Mouse (Mus musculus) liver, postnatal 0 days (tissue): ENCODE data around the gene Tradd. TPM values are rescaled to one million over a fixed set of nuclear protein-coding genes. Genes with fewer than 3 reads are reported as not detected.

Experiments
- ATAC-seq: fragments of 200-750 bp; cut with Nextera tagmentation; 2 replicates; pipeline ENCODE4 v1.8.0; 2017; ENCODE audit warnings: mild to moderate bottlenecking, moderate library complexity
- DNase-seq: peaks from one replicate; pipeline ENCODE4 v3.0.0-alpha.2; 2016
- H3K27ac ChIP-seq: fragments of 300-500 bp; sonication (generic); 2 replicates; pipeline ENCODE4 v1.5.1; 2014; ENCODE audit warnings: antibody characterized with exemption, moderate library complexity, mild to moderate bottlenecking, low read depth
- H3K27me3 ChIP-seq: fragments of 300-500 bp; sonication (generic); 2 replicates; pipeline ENCODE4 v1.6.1; 2014; ENCODE audit warnings: low read length, control low read depth, mixed read lengths; ENCODE audit not compliant: insufficient read depth
- H3K36me3 ChIP-seq: fragments of 300-500 bp; sonication (generic); replicated peaks from 2 replicates; pipeline ENCODE4 v1.6.1; 2014; ENCODE audit warnings: mild to moderate bottlenecking, control low read depth, low read length, moderate library complexity, mixed read lengths; ENCODE audit not compliant: insufficient read depth
- H3K4me1 ChIP-seq: fragments of 300-500 bp; sonication (generic); 2 replicates; pipeline ENCODE4 v1.6.1; 2014; ENCODE audit warnings: antibody characterized with exemption, mild to moderate bottlenecking, control low read depth; ENCODE audit not compliant: insufficient read depth
- H3K4me2 ChIP-seq: fragments of 300-500 bp; sonication (generic); 2 replicates; pipeline ENCODE4 v1.6.1; 2014; ENCODE audit warnings: low read depth, mild to moderate bottlenecking, low read length, moderate library complexity, mixed read lengths
- H3K4me3 ChIP-seq: fragments of 300-500 bp; sonication (generic); 2 replicates; pipeline ENCODE4 v1.5.1; 2014; ENCODE audit warnings: low read depth, low read length
- H3K9ac ChIP-seq: fragments of 300-500 bp; sonication (generic); replicated peaks from 2 replicates; pipeline ENCODE4 v1.6.1; 2014; ENCODE audit warnings: mild to moderate bottlenecking, moderate library complexity
- H3K9me3 ChIP-seq: fragments of 300-500 bp; sonication (generic); 2 replicates; pipeline ENCODE4 v1.6.1; 2016; ENCODE audit warnings: mild to moderate bottlenecking, control low read depth, low read length, mixed read lengths
- CTCF ChIP-seq: sonication (generic); IDR thresholded peaks from 2 replicates; pipeline ENCODE4 v1.5.1; 2016; ENCODE audit warnings: antibody characterized with exemption, low read depth
- EP300 ChIP-seq: IDR thresholded peaks from 2 replicates; pipeline ENCODE4 v1.6.1; 2016; ENCODE audit warnings: antibody characterized with exemption, low read depth, mild to moderate bottlenecking
- WGBS: fragments of 180-500 bp; shearing (Covaris S2); extraction: QIAGEN DNeasy Blood & Tissue Kit; methylation state at CpG from one replicate; pipeline ENCODE4 v1.1.7; 2014; ENCODE audit not compliant: insufficient replicate concordance; 5-methylcytosine and 5-hydroxymethylcytosine counted together
- polyA plus RNA-seq: library from polyadenylated mRNA; unstranded; fragments of >200 nt; fragmentation: Nextera tagmentation; extraction: Ambion mirVana; gene quantifications from 2 replicates; pipeline ENCODE4 v1.2.1, GENCODE M21; 2015

Tradd gene
- polyA plus RNA-seq, result 14.3 and 15.1 TPM in 2 replicates

DNA sequence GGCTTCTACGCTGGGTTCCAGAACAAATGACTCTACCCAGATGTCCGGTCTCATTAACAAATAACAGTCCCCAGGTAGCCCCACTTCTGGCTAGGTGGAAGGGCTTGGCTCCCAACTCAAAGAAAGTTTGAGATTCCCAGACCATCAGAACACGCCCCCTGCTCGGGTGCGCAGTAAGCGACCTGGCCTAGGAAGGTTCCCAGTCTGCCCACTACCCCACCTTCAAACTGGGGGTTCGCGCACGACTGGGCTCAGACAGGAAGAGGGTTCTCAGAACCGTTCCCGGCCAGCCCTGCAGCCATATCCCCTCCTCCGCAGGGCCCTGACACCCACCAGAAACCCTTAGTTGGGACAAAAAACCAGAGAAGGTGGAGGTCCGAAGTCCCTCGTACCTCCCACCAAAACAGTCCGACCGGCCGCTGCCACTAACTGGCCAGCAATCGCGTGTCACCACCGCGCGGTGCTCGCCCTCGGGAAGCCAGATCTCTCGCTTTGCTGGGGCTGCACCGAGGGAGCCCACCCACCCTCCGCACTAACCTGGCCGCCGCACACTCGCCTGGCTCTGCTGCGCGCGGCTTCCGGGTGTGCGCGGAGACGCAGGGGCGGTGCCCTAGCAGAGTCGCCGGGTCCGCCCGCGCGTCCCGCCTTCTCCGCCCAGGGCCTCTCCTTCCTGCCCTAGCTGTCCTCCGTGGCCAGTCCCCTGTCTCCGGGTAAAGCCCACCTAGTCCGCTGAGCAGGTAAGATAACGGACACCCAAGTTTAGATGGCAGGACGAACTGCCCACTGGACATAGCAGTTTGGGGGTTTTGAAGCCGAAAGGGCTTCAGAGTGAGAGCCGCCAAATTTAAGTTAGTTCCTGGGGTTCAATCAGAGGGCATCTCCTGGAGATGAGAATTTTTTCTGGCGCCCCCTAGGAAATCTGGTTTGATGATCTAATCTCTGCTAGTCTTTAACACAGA, at the start of gene Tradd, which contains the start of gene Fbxl8:
Gene Tradd (minus strand): TSS at position 586 of the 959 bp plus-strand sequence.
Gene Fbxl8 (plus strand): TSS at position 625 of the 959 bp plus-strand sequence.
- Histone ChIP-seq H3K4me1 (peaks cover 46% of the 10 kb centered on the region), H3K27ac (peak within 1 kb of the TSS; percentile 23)
- ATAC-seq, result peak; percentile 71

DNA sequence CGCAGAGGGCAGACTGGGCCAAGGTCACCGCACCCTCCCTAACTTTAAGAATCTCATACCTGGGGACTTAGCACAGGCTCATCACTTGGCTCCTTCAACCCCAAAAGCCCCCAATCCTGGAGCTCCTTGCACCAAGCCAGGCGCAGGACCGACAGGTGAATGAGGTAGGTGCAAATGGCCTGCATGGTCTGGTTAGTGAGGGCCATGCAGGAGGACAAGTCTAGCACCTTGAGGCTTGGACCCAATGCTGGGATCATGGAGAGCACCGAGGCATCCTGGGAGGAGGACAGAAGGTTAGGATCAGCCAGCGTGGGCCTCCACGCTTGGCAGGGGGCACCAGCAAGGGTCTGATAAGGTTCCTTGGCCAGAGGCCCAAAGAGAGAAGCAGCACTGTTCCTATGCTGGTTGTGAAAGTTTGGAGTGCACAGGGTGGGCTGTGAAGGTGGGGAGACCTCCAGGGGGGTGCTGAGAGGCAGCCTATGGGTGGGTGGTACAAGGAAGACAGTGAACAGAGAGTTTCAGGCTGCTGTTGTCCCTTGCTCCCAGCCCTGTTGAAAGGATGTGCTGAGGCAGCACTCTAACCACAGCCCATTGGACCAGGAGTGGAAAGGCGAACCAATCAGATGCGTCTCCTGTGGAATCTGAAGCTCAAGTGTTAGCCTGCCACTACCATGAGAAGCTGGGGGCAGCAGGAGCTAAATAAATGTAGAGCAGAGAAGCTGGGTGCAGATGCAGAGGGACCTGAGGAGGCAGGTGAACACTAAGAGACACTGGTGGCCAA, 49.4 kb upstream of the Tradd start:
- no peak overlapping the region for H3K9ac ChIP-seq
- no peak overlapping the region; the same call in 1 of the 2 replicates for H3K27ac ChIP-seq
- WGBS, result 78% methylated on average over 9 of the region's 9 CpGs
- H3K4me3 ChIP-seq, result no peak overlapping the region
- H3K9me3 ChIP-seq, result no peaks in the 10 kb centered on the region
- H3K4me1 ChIP-seq, result peaks cover 7% of the 10 kb centered on the region; the same call in 1 of the 2 replicates
- no peak for DNase-seq
- TF ChIP-seq CTCF (no peak), EP300 (no peak)
- H3K27me3 ChIP-seq, result no peaks in the 10 kb centered on the region
- H3K4me2 ChIP-seq, result peak overlapping the region; percentile 15; the same call in 1 of the 2 replicates
- peaks cover 75% of the 10 kb centered on the region for H3K36me3 ChIP-seq
- ATAC-seq, result peak; percentile 18; the same call in 1 of the 2 replicates

More for the DNA sequence above, at the start of gene Tradd, which contains the start of gene Fbxl8:
- TF ChIP-seq CTCF (no peak), EP300 (no peak)
- Histone ChIP-seq H3K9ac (peak within 1 kb of the TSS; percentile 78), H3K36me3 (no peaks in the 10 kb centered on the region), H3K4me2 (peak within 1 kb of the TSS; percentile 100), H3K4me3 (peak within 1 kb of the TSS; percentile 83), H3K9me3 (no peaks in the 10 kb centered on the region), H3K27me3 (peaks cover 31% of the 10 kb centered on the region)
- 2% methylated on average over 54 of the region's 54 CpGs for WGBS
- DNase-seq, result peak; percentile 85

DNA sequence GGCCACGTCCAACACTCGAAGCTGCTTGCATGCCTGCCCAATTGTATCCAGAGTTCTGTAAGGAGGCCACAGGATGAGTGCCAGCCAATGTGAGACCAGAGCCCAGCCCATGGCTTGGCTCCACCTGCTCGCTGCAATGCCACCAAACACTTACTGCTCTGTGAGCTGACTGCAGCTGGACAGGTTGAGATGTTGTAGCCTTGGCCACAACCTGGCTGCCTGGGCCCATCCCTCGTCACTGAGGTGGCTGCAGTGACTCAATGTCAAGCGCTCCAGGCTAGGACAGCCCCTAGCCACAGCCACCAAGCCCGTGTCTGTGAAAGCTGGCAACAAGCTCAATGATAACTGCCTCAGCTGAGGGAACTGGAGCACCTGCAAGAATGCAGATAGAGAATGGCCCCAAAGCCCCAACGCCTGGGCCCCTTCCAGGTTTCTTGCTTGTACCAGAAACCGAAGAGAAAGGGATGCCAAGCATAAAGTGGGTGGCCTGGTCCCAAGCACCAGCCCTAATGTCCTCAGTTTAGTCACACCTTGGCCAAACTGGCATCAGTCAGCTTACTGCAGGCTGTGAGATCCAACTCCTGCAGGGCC, 48.6 kb upstream of the Tradd start:
- no peak overlapping the region for H3K9ac ChIP-seq
- WGBS, result 69% methylated on average over 8 of the region's 8 CpGs
- DNase-seq, result no peak
- H3K4me1 ChIP-seq, result peaks cover 7% of the 10 kb centered on the region; the same call in 1 of the 2 replicates
- TF ChIP-seq EP300 (no peak), CTCF (no peak)
- H3K9me3 ChIP-seq, result no peaks in the 10 kb centered on the region
- H3K4me2 ChIP-seq, result no peak overlapping the region
- peak; percentile 60 for ATAC-seq
- H3K36me3 ChIP-seq, result peaks cover 76% of the 10 kb centered on the region
- H3K4me3 ChIP-seq, result no peak overlapping the region
- H3K27ac ChIP-seq, result no peak overlapping the region; the same call in 1 of the 2 replicates
- H3K27me3 ChIP-seq, result no peaks in the 10 kb centered on the region

DNA sequence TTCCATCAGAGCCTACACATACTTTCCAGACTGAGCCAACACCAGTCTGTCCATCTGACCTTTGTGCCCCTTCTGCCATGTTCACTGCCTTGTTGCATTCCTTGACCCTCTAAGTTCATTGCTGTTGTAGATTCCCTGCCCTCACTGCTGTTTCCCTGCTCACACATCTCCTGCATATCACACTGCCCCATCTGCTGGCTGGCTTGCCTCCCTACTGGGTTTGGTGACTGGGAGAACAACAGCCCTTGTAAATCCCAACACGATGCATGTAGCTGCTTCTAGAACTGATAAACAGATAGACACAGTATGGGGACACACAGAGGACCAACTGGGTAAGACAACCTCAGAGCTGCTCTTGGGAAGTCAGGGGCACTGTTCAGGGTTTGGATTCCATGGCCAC, 47.3 kb upstream of the Tradd start:
- no peak overlapping the region for H3K9ac ChIP-seq
- H3K9me3 ChIP-seq, result no peaks in the 10 kb centered on the region
- WGBS, result 59% methylated on average over 1 of the region's 1 CpGs
- H3K4me1 ChIP-seq, result peaks cover 7% of the 10 kb centered on the region; the same call in 1 of the 2 replicates
- peak; percentile 64 for ATAC-seq
- no peak overlapping the region for H3K27ac ChIP-seq
- H3K4me2 ChIP-seq, result no peak overlapping the region
- H3K4me3 ChIP-seq, result no peak overlapping the region
- H3K36me3 ChIP-seq, result peaks cover 76% of the 10 kb centered on the region
- TF ChIP-seq EP300, result peak; percentile 56; the same call in 1 of the 2 replicates
- peak; percentile 52 for TF ChIP-seq CTCF
- DNase-seq, result no peak
- no peaks in the 10 kb centered on the region for H3K27me3 ChIP-seq

DNA sequence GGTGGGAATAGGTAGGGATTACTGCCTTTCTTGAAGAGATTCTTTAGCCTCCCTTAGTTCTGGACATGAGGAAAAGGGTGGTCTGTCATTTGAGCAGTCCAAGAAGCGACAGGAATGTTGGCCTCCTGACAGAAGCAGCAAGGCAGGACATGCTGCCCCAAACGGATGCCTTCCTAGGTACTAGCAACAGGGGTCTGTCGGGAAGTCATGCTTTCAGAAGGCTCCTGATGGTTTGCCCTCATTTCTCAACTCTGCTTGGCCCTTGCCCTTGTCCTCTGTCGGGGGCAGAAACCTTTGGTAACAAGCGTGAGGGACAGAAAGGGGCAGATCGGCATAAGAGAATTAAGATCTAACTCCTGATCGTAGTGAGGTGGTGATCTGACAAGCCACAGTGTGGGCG, 45.7 kb upstream of the Tradd start:
- Histone ChIP-seq H3K27ac (no peak overlapping the region), H3K36me3 (peaks cover 66% of the 10 kb centered on the region), H3K9ac (no peak overlapping the region), H3K4me1 (peaks cover 10% of the 10 kb centered on the region), H3K4me2 (no peak overlapping the region), H3K9me3 (no peaks in the 10 kb centered on the region), H3K4me3 (no peak overlapping the region), H3K27me3 (no peaks in the 10 kb centered on the region)
- 84% methylated on average over 8 of the region's 8 CpGs for WGBS
- no peak for TF ChIP-seq EP300
- TF ChIP-seq CTCF, result no peak
- no peak for DNase-seq
- ATAC-seq, result no peak
